Mouse (Mus musculus): ENCODE measurements at regions not wholly inside any gene's neighbourhood (a gene's known extent, or its start where the extent isn't known, plus 50 kb on each side); places are given as distances from the start of the nearest gene placed in this dataset.
A peak's percentile ranks its signal among the peaks of the same experiment; 100 is the strongest.

GRCm38 (mm10) chr6:75805223-75805622, 692.4 kb downstream of the Gm9008 start:
- no peak for DNase-seq (ENCODE audit: low spot score)

GRCm38 (mm10) chr6:75799993-75800392, 697.6 kb downstream of the Gm9008 start:
- no peak for DNase-seq (ENCODE audit: low spot score)

GRCm38 (mm10) chr6:75799546-75799945, 698.0 kb downstream of the Gm9008 start:
- no peak for DNase-seq (ENCODE audit: low spot score)

GRCm38 (mm10) chr6:75782680-75783079, 714.9 kb downstream of the Gm9008 start:
- no peak for DNase-seq (ENCODE audit: low spot score)

- peak; percentile 10 for DNase-seq (ENCODE audit: low spot score)
These were observed 734.5 kb downstream of the Gm9008 start for GRCm38 (mm10) chr6:75763041-75763440.

GRCm38 (mm10) chr6:75756184-75756583, 741.4 kb downstream of the Gm9008 start:
- no peak for DNase-seq (ENCODE audit: low spot score)

Data from layer of hippocampus, adult 9-10 months (tissue).